Mouse (Mus musculus): Measurements from ENCODE around the gene Safb. TPM values are rescaled to one million over a fixed set of nuclear protein-coding genes. Genes with fewer than 3 reads are reported as not detected.
A peak's percentile ranks its signal among the peaks of the same experiment; 100 is the strongest.
"Not testable (repeated sequence)": the region's sequence is repeated elsewhere in the genome, so short reads cannot be mapped to it uniquely, and the experiment has no call there.

Gene Safb
- total and polyA plus RNA-seq, 2 experiments: 20.8 to 56.2 TPM

DNA sequence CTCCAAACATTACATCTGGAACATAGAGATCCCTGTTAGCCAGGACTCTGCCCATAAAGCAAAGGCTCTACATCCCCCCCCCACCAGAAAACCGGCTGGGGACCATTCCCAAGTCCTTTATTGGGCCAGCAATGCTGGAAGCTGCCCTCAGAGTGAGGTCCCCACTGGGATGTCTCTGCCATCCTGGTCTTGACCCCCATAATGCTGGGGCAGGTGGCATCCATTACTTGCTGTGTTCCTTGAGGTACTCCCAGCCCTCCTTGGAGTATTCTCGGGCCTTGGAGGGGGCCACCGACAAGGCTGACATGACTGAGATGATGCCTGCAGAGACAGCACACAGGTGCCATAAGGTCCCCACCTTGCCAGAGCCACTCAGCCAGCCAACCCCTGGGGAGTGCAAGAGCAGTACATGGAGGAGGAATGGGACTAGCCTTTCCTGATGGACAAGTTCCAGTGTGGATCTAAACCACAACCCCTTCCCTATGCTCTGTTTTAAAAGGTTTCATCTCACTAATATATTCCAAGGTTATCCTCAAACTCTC, 23.0 kb downstream of the Safb start:
- Histone ChIP-seq H3K4me1 (ENCODE audit: control insufficient read depth, insufficient read depth, low read length) (peaks cover 12% of the 10 kb centered on the region), H3K27me3 (ENCODE audit: control insufficient read depth, insufficient read depth, low read length) (no peaks in the 10 kb centered on the region), H3K27ac (replicated peaks; ENCODE audit: insufficient read depth, low read depth, low read length) (no peak overlapping the region), H3K79me2 (ENCODE audit: control insufficient read depth, insufficient read depth, low read length) (peaks cover 4% of the 10 kb centered on the region; the same call in 1 of the 2 replicates), H3K9ac (ENCODE audit: low read depth, low read length) (no peak overlapping the region), H3K36me3 (ENCODE audit: control insufficient read depth, insufficient read depth, low read length) (peaks cover 30% of the 10 kb centered on the region), H3K4me3 (ENCODE audit: insufficient read depth, low read depth, low read length) (no peak overlapping the region)
- DNase-seq (ENCODE audit: extremely low read depth, low read depth, low spot score): no peak
- no peak for TF ChIP-seq POLR2A (IDR thresholded peaks at IDR 0.05; ENCODE audit: extremely low read depth, insufficient read depth, low read length)
- no peak for TF ChIP-seq CTCF (IDR thresholded peaks at IDR 0.05; ENCODE audit: low read depth, low read length)
- WGBS: 68% methylated on average over 3 of the region's 3 CpGs

DNA sequence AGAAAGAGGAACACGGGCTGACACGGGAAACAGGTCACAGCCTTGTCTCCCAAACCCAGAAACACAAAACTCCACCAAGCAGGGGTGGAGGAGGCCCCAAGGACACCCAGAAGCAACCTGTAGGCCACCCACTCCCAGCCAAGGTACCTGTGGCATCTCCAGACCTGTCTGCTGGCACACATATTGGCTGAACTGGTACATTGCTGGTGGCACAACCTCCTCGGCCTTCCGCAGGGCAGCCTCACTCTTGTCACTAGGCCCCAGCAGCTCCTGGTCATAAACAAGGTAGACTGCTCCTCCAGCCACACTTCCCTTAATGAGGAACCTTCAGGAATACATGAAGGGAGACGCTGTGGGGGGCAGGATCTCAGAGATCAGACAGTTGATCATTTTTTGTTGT, 24.1 kb downstream of the Safb start:
- H3K4me1 ChIP-seq (ENCODE audit: control insufficient read depth, insufficient read depth, low read length): peaks cover 12% of the 10 kb centered on the region
- H3K36me3 ChIP-seq (ENCODE audit: control insufficient read depth, insufficient read depth, low read length): peaks cover 20% of the 10 kb centered on the region
- 0 out of 2 replicates have a peak, but pooled peaks have one; percentile 24 for TF ChIP-seq POLR2A (IDR thresholded peaks at IDR 0.05; ENCODE audit: extremely low read depth, insufficient read depth, low read length)
- no peak for TF ChIP-seq CTCF (IDR thresholded peaks at IDR 0.05; ENCODE audit: low read depth, low read length)
- H3K79me2 ChIP-seq (ENCODE audit: control insufficient read depth, insufficient read depth, low read length): peaks cover 8% of the 10 kb centered on the region; the same call in 1 of the 2 replicates
- peak overlapping the region; percentile 45 for H3K4me3 ChIP-seq (ENCODE audit: insufficient read depth, low read depth, low read length)
- H3K27ac ChIP-seq (replicated peaks; ENCODE audit: insufficient read depth, low read depth, low read length): peak overlapping the region; percentile 90
- DNase-seq (ENCODE audit: extremely low read depth, low read depth, low spot score): peak; percentile 46
- WGBS: 8% methylated on average over 5 of the region's 5 CpGs
- no peaks in the 10 kb centered on the region for H3K27me3 ChIP-seq (ENCODE audit: control insufficient read depth, insufficient read depth, low read length)
- peak overlapping the region; percentile 91 for H3K9ac ChIP-seq (ENCODE audit: low read depth, low read length)

DNA sequence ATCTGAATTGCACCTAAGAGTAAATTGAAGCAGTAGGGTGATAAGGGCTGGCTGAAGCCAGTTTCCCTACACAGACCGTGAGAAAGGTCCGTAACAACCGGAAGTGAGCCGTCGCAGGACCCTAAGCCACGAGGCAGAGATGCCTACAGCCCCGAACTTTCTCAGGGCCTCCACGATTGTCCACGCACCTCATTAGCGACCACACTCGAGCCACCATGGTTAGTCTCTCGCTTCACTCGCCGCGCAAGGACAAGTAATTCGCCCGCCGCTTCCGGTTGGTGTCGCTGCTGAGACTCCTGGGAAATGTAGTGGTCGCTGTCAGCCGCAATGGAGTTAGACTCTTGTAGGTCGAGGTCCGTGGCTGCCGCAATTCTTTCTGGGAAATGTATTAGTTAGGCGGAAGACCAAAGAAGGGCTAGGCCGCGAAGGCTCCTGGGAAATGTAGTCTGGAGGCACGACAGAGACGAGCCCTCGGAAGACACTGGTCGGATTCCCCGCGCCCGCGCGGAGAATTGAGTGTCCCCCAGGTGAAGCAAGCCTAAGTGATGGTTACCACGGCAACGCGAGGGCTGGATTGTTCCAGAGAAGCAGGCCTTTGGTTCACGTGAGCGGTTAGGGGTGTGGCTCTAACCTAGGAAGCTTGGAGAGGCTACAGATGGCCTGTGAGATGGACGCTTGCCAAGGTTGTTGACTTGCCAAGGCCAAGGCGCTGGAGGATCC, 25.0 kb downstream of the Safb start, which contains the start of gene 2410015M20Rik:
TSS of gene 2410015M20Rik (minus strand) at position 320 of the 720 bp plus-strand sequence.
- 0% methylated on average over 44 of the region's 44 CpGs for WGBS
- H3K27ac ChIP-seq (replicated peaks; ENCODE audit: insufficient read depth, low read depth, low read length): peak within 1 kb of the TSS; percentile 90
- peak within 1 kb of the TSS; percentile 91 for H3K9ac ChIP-seq (ENCODE audit: low read depth, low read length)
- TF ChIP-seq CTCF (IDR thresholded peaks at IDR 0.05; ENCODE audit: low read depth, low read length): peak; percentile 51
- TF ChIP-seq POLR2A (IDR thresholded peaks at IDR 0.05; ENCODE audit: extremely low read depth, insufficient read depth, low read length): peak; percentile 79
- no peaks in the 10 kb centered on the region for H3K27me3 ChIP-seq (ENCODE audit: control insufficient read depth, insufficient read depth, low read length)
- H3K4me3 ChIP-seq (ENCODE audit: insufficient read depth, low read depth, low read length): peak within 1 kb of the TSS; percentile 83
- H3K36me3 ChIP-seq (ENCODE audit: control insufficient read depth, insufficient read depth, low read length): peaks cover 11% of the 10 kb centered on the region
- peaks cover 15% of the 10 kb centered on the region; the same call in 1 of the 2 replicates for H3K79me2 ChIP-seq (ENCODE audit: control insufficient read depth, insufficient read depth, low read length)
- peak; percentile 98 for DNase-seq (ENCODE audit: extremely low read depth, low read depth, low spot score)
- peaks cover 16% of the 10 kb centered on the region for H3K4me1 ChIP-seq (ENCODE audit: control insufficient read depth, insufficient read depth, low read length)

DNA sequence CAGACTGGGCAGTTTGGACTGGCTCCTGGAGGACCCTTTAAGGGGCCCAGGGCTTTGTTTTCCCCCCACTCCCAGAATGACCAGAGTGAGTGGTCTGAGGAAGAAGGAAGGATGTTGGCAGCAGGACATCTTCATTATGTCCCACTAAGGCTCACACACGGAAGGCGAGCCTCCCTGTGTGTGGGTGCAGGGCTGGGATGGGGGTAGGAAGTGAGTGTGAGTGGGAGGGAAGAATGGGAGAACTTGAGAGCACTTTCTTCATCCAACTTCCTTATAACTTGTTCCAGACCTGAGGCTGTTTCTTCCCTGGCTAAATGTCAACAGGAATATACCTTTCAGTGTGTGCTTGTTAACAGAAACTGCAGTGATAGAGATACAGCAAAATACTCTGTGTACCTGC, 26.7 kb downstream of the Safb start:
- Histone ChIP-seq H3K36me3 (ENCODE audit: control insufficient read depth, insufficient read depth, low read length) (no peaks in the 10 kb centered on the region; the same call in 1 of the 2 replicates), H3K4me1 (ENCODE audit: control insufficient read depth, insufficient read depth, low read length) (peaks cover 19% of the 10 kb centered on the region), H3K4me3 (ENCODE audit: insufficient read depth, low read depth, low read length) (no peak overlapping the region), H3K79me2 (ENCODE audit: control insufficient read depth, insufficient read depth, low read length) (peaks cover 15% of the 10 kb centered on the region; the same call in 1 of the 2 replicates), H3K27me3 (ENCODE audit: control insufficient read depth, insufficient read depth, low read length) (no peaks in the 10 kb centered on the region), H3K9ac (ENCODE audit: low read depth, low read length) (no peak overlapping the region), H3K27ac (replicated peaks; ENCODE audit: insufficient read depth, low read depth, low read length) (peak overlapping the region; percentile 57; the same call in 1 of the 2 replicates)
- 88% methylated on average over 2 of the region's 2 CpGs for whole genome bisulfite sequencing
- no peak for DNase-seq (ENCODE audit: extremely low read depth, low read depth, low spot score)
- TF ChIP-seq CTCF (IDR thresholded peaks at IDR 0.05; ENCODE audit: low read depth, low read length) (no peak), POLR2A (IDR thresholded peaks at IDR 0.05; ENCODE audit: extremely low read depth, insufficient read depth, low read length) (no peak)

DNA sequence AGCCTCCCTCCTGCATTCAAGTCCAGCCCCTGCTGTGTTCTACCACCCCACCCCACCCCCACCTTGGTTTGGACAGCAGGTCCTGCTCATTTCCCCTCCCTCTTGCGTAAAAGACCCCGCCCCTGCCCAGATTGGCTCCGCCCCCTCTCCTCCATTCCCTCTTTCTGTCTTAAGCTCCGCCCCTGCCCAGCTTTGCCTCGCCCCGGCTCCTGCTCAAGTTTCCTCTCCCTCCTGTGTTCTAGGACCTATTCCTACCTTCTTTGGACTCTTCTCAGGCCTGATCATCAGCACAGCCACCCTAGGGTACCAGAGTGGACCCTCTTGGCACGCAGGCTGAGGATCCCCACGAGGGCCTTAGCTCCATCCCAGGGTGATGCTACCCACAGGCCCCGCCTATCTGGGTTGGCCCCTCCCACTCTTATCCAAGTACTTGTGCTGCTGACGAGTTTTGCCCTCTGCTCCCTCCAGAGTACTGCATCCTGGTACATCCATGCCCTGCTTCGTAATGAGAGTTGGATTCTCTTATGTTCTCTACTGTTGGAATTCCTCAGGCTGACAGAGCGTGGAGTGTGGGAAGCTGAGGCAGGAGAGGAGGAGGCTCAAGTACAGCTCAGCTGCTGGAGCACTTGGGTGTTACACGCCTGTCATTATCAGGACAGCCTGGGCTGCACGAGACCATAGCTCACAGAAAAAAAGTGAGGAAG, 27.4 kb downstream of the Safb start:
- no peaks in the 10 kb centered on the region for H3K36me3 ChIP-seq (ENCODE audit: control insufficient read depth, insufficient read depth, low read length)
- no peak overlapping the region; the same call in 1 of the 2 replicates for H3K4me3 ChIP-seq (ENCODE audit: insufficient read depth, low read depth, low read length)
- WGBS: 10% methylated on average over 13 of the region's 14 CpGs
- peak overlapping the region; percentile 97 for H3K27ac ChIP-seq (replicated peaks; ENCODE audit: insufficient read depth, low read depth, low read length)
- H3K4me1 ChIP-seq (ENCODE audit: control insufficient read depth, insufficient read depth, low read length): peaks cover 19% of the 10 kb centered on the region
- H3K79me2 ChIP-seq (ENCODE audit: control insufficient read depth, insufficient read depth, low read length): peaks cover 15% of the 10 kb centered on the region; the same call in 1 of the 2 replicates
- no peak for TF ChIP-seq CTCF (IDR thresholded peaks at IDR 0.05; ENCODE audit: low read depth, low read length)
- TF ChIP-seq POLR2A (IDR thresholded peaks at IDR 0.05; ENCODE audit: extremely low read depth, insufficient read depth, low read length): no peak
- no peaks in the 10 kb centered on the region for H3K27me3 ChIP-seq (ENCODE audit: control insufficient read depth, insufficient read depth, low read length)
- H3K9ac ChIP-seq (ENCODE audit: low read depth, low read length): peak overlapping the region; percentile 36
- peak; percentile 80 for DNase-seq (ENCODE audit: extremely low read depth, low read depth, low spot score)

DNA sequence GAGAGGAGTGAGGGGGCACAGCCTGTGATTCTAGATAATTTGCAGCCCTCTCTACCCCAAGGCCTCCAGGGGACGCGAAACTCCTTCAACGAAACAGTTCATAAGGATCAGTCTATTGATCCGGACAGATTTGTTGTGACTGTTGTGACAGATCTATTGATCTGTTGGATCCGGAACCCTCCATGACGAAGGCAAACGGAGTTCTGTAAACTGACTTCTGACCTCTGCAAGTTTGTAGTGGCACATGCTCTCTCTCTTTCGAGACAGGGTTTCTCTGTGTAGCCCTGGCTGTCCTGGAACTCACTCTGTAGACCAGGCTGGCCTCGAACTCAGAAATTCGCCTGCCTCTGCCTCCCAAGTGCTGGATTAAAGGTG, 27.9 kb downstream of the Safb start:
- WGBS: 20% methylated on average over 10 of the region's 10 CpGs
- Histone ChIP-seq H3K27ac (replicated peaks; ENCODE audit: insufficient read depth, low read depth, low read length) (peak overlapping the region; percentile 97), H3K79me2 (ENCODE audit: control insufficient read depth, insufficient read depth, low read length) (peaks cover 15% of the 10 kb centered on the region; the same call in 1 of the 2 replicates), H3K4me1 (ENCODE audit: control insufficient read depth, insufficient read depth, low read length) (peaks cover 19% of the 10 kb centered on the region), H3K9ac (ENCODE audit: low read depth, low read length) (peak overlapping the region; percentile 36)
- not testable (repeated sequence) for H3K27me3 ChIP-seq (ENCODE audit: control insufficient read depth, insufficient read depth, low read length); H3K4me3 ChIP-seq (ENCODE audit: insufficient read depth, low read depth, low read length); H3K36me3 ChIP-seq (ENCODE audit: control insufficient read depth, insufficient read depth, low read length)
- DNase-seq (ENCODE audit: extremely low read depth, low read depth, low spot score): peak; percentile 98

All from liver, adult 2 months (tissue).